Mouse (Mus musculus) heart, postnatal 0 days (tissue): ENCODE measurements around the gene Yju2.

Source experiments
- CTCF ChIP-seq: IDR thresholded peaks from 2 replicates; pipeline ENCODE4 v1.5.1; 2016; ENCODE audit warnings: antibody characterized with exemption, control low read depth, low read depth
- EP300 ChIP-seq: IDR thresholded peaks from 2 replicates; pipeline ENCODE4 v1.6.1; 2016; ENCODE audit warnings: antibody characterized with exemption, low read depth

DNA sequence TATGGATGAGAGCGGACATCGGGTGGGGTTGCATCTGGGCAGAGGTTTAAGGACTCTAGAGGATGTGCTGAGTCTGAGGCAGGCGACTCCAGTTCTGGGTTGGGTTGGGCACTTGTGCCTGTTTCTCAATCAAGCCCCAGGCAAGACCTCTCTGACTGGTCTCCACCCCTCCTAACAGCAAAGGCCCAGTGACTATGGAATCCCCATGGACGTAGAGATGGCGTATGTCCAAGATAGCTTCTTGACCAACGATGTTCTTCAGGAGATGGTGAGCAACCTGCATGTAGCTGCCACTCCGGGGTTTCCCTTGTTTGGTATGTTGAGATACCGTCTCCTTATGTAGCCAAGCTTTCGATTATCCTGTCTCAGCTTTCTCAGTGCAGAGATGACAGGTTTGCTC lies 56.4 kb downstream of the Yju2 start:
- no peak for TF ChIP-seq CTCF
- no peak for TF ChIP-seq EP300
